8 mouse cellular contexts compared by ENCODE assay signal in the genomic region with DNA sequence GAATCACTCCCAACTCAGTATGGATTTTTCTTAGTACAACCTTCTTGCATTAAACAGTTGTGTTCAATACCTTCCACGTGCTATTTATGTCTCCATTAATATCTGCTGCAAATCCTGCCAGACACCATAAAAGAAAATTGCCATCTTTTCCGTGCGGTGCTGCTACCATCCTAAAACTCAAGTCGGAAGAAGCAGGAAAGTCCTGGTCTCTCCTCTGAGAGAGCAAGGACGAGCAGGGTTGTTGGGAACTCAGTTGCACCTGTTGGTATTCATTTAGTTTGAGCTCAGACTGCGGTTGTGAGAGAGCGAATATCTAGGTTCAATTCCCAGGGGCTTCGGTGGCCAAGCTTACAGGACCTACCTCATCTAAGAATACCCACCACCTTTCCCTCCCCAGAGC. TPM values are rescaled to one million over a fixed set of nuclear protein-coding genes. Genes with fewer than 3 reads are reported as not detected.
DNase-seq lines count a peak whose midpoint lies in the region; ATAC-seq lines count a peak whose summit lies in the region.
"Had no signal": no experiment of that assay in that cellular context is flagged by ENCODE, and none has a peak within 500 bp of the region (broad histone marks: within the 10 kb centered on the region; RNA-seq: fewer than 3 reads in every experiment).

No protein-coding gene starts in this region.

- 10% methylated on average over 8 of the region's 8 CpGs for WGBS in hindbrain, embryonic 12.5 days
- WGBS in hindbrain, embryonic 13.5 days: 6% methylated on average over 8 of the region's 8 CpGs
- 6% methylated on average over 8 of the region's 8 CpGs for WGBS in neural tube, embryonic 15.5 days
- WGBS in limb, embryonic 10.5 days: 2% methylated on average over 8 of the region's 8 CpGs

- H3K9ac ChIP-seq in hindbrain, embryonic 12.5 days: no peak overlapping the region
- H3K9ac ChIP-seq in hindbrain, embryonic 13.5 days: no peak overlapping the region
- H3K9ac ChIP-seq in neural tube, embryonic 15.5 days (replicated peaks): no peak overlapping the region

- H3K27ac ChIP-seq in hindbrain, embryonic 12.5 days: no peak overlapping the region
- no peak overlapping the region for H3K27ac ChIP-seq in hindbrain, embryonic 13.5 days
- no peak overlapping the region for H3K27ac ChIP-seq in neural tube, embryonic 15.5 days (replicated peaks)
- peak overlapping the region; percentile 100 for H3K27ac ChIP-seq in limb, embryonic 10.5 days

- peak; percentile 41 for DNase-seq in neural tube, embryonic 10.5 days (ENCODE audit: extremely low spot score, low spot score)
- DNase-seq in limb, embryonic 10.5 days (ENCODE audit: low spot score): no peak
- no peak for DNase-seq in layer of hippocampus, adult 9-11 months
- DNase-seq in left cerebral cortex, postnatal 25 days (ENCODE audit: low spot score in 2 of 2): no peak
- DNase-seq: heart, adult 18-20 months had no signal

- H3K9me3 ChIP-seq in hindbrain, embryonic 12.5 days (replicated peaks): no peaks in the 10 kb centered on the region
- H3K9me3 ChIP-seq in hindbrain, embryonic 13.5 days: no peaks in the 10 kb centered on the region
- H3K9me3 ChIP-seq in neural tube, embryonic 15.5 days (replicated peaks): no peaks in the 10 kb centered on the region
- no peaks in the 10 kb centered on the region for H3K9me3 ChIP-seq in limb, embryonic 10.5 days (replicated peaks)

- no peak overlapping the region for H3K4me3 ChIP-seq in hindbrain, embryonic 12.5 days
- no peak overlapping the region for H3K4me3 ChIP-seq in hindbrain, embryonic 13.5 days
- no peak overlapping the region for H3K4me3 ChIP-seq in neural tube, embryonic 15.5 days (replicated peaks)
- H3K4me3 ChIP-seq in limb, embryonic 10.5 days: peak overlapping the region; percentile 85

- no peak for ATAC-seq in hindbrain, embryonic 12.5 days (ENCODE audit: low FRiP score)
- ATAC-seq in hindbrain, embryonic 13.5 days (ENCODE audit: low FRiP score): no peak
- no peak for ATAC-seq in neural tube, embryonic 15.5 days (ENCODE audit: low FRiP score)

- peaks cover 60% of the 10 kb centered on the region for H3K4me1 ChIP-seq in hindbrain, embryonic 12.5 days
- H3K4me1 ChIP-seq in hindbrain, embryonic 13.5 days (replicated peaks): peaks cover 67% of the 10 kb centered on the region
- peaks cover 50% of the 10 kb centered on the region for H3K4me1 ChIP-seq in neural tube, embryonic 15.5 days
- H3K4me1 ChIP-seq in limb, embryonic 10.5 days: peaks cover 51% of the 10 kb centered on the region

- H3K4me2 ChIP-seq in hindbrain, embryonic 12.5 days (replicated peaks): peak overlapping the region; percentile 77; the same call in 1 of the 2 replicates
- no peak overlapping the region for H3K4me2 ChIP-seq in hindbrain, embryonic 13.5 days
- no peak overlapping the region for H3K4me2 ChIP-seq in neural tube, embryonic 15.5 days

- H3K36me3 ChIP-seq in hindbrain, embryonic 12.5 days: no peaks in the 10 kb centered on the region
- no peaks in the 10 kb centered on the region for H3K36me3 ChIP-seq in hindbrain, embryonic 13.5 days
- H3K36me3 ChIP-seq in neural tube, embryonic 15.5 days: no peaks in the 10 kb centered on the region
- no peaks in the 10 kb centered on the region for H3K36me3 ChIP-seq in limb, embryonic 10.5 days

- intact Hi-C loops in left cerebral cortex, postnatal 25 days (cut with DNase I): loop anchor here (5.0 to 10.0 kb wide), 2 partner anchors 288 to 496 kb away; no protein-coding TSS in a partner anchor

- H3K27me3 ChIP-seq in hindbrain, embryonic 12.5 days: peaks cover 64% of the 10 kb centered on the region
- peaks cover 84% of the 10 kb centered on the region for H3K27me3 ChIP-seq in hindbrain, embryonic 13.5 days
- H3K27me3 ChIP-seq in neural tube, embryonic 15.5 days (replicated peaks): peaks cover 75% of the 10 kb centered on the region
- no peaks in the 10 kb centered on the region for H3K27me3 ChIP-seq in limb, embryonic 10.5 days (ENCODE audit: low read depth, poor library complexity, severe bottlenecking)

RNA-seq across cellular contexts. Expression of gene Mecom, which starts 37.2 kb away (rescaled TPM):
- polyA plus RNA-seq in hindbrain, embryonic 12.5 days (2016; fragmentation: Nextera tagmentation; extraction: Ambion mirVana): 44.4 and 47.0 TPM in 2 replicates
- 12.3 and 18.4 TPM in 2 replicates for polyA plus RNA-seq in hindbrain, embryonic 13.5 days (2015; fragmentation: Nextera tagmentation; extraction: Ambion mirVana)
- 5.2 and 5.5 TPM in 2 replicates for polyA plus RNA-seq in neural tube, embryonic 15.5 days (2015; fragmentation: Nextera tagmentation; extraction: Ambion mirVana)
- polyA plus RNA-seq in limb, embryonic 10.5 days (2016; fragmentation: Nextera tagmentation; extraction: Ambion mirVana): 167 and 217 TPM in 2 replicates
- 1 to 10 TPM; 3.0 to 3.2 TPM for total RNA-seq in left cerebral cortex, postnatal 25 days (2021)
